Mouse (Mus musculus) neural tube, embryonic 15.5 days (tissue): ENCODE results near the gene Vtn. TPM values are rescaled to one million over a fixed set of nuclear protein-coding genes. Genes with fewer than 3 reads are reported as not detected.
A peak's percentile ranks its signal among the peaks of the same experiment; 100 is the strongest.

Experiments used
- ATAC-seq: fragments of 200-750 bp; cut with Nextera tagmentation; 2 replicates; pipeline ENCODE4 v1.8.0; 2017; ENCODE audit warnings: mild to moderate bottlenecking, moderate TSS enrichment, moderate library complexity; ENCODE audit not compliant: low FRiP score
- H3K27ac ChIP-seq: fragments of 300-500 bp; sonication (generic); replicated peaks from 2 replicates; pipeline ENCODE4 v1.5.1; 2015; ENCODE audit warnings: mild to moderate bottlenecking, inconsistent platforms
- H3K27me3 ChIP-seq: fragments of 300-500 bp; sonication (generic); replicated peaks from 2 replicates; pipeline ENCODE4 v1.6.1; 2015; ENCODE audit warnings: inconsistent platforms
- H3K36me3 ChIP-seq: fragments of 300-500 bp; sonication (generic); 2 replicates; pipeline ENCODE4 v1.6.1; 2015; ENCODE audit warnings: inconsistent platforms
- H3K4me1 ChIP-seq: fragments of 300-500 bp; sonication (generic); 2 replicates; pipeline ENCODE4 v1.6.1; 2015; ENCODE audit warnings: inconsistent platforms
- H3K4me2 ChIP-seq: fragments of 300-500 bp; sonication (generic); 2 replicates; pipeline ENCODE4 v1.6.1; 2015; ENCODE audit warnings: inconsistent platforms, mild to moderate bottlenecking, moderate library complexity
- H3K4me3 ChIP-seq: fragments of 300-500 bp; sonication (generic); replicated peaks from 2 replicates; pipeline ENCODE4 v1.5.1; 2015; ENCODE audit warnings: mild to moderate bottlenecking, inconsistent platforms
- H3K9ac ChIP-seq: fragments of 300-500 bp; sonication (generic); replicated peaks from 2 replicates; pipeline ENCODE4 v1.6.1; 2015; ENCODE audit warnings: mild to moderate bottlenecking, inconsistent platforms
- H3K9me3 ChIP-seq: fragments of 300-500 bp; sonication (generic); replicated peaks from 2 replicates; pipeline ENCODE4 v1.6.1; 2016; ENCODE audit warnings: inconsistent platforms
- WGBS: fragments of 180-500 bp; shearing (Covaris S2); methylation state at CpG from one replicate; pipeline ENCODE4 v1.1.7; 2015; ENCODE audit warnings: mixed read lengths; 5-methylcytosine and 5-hydroxymethylcytosine counted together
- polyA plus RNA-seq: library from polyadenylated mRNA; unstranded; fragments of >200 nt; fragmentation: Nextera tagmentation; extraction: Ambion mirVana; gene quantifications from 2 replicates; pipeline ENCODE4 v1.2.1, GENCODE M21; 2015

Vtn gene
- polyA plus RNA-seq, 1 experiment from 2014 or later: 156 TPM

DNA sequence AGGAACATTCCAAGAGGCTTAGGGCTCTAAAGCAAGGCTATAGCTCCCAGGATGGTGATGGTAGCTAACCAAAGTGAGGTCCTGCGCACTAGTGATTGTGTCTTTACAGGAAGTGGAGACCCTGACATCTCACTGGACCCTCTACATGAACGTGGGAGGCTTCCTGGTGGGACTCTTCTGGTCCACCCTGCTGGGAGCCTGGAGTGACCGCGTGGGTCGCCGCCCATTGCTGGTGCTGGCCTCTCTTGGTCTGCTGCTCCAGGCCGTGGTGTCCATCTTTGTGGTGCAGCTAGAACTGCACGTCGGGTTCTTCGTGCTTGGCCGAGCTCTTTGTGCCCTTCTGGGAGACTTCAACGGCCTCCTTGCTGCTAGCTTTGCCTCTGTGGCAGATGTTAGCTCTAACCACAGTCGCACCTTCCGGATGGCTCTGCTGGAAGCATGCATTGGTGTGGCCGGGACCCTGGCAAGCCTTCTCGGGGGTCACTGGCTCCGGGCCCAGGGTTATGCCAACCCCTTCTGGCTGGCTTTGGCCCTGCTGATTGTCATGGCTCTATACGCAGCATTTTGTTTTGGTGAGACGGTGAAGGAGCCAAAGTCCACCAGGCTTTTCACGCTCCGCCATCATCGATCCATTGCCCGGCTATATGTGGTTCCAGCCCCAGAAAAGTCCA lies 32.5 kb upstream of the Vtn start:
- ATAC-seq: peak; percentile 19; the same call in 1 of the 2 replicates
- 52% methylated on average over 23 of the region's 23 CpGs for WGBS
- H3K4me2 ChIP-seq: peak overlapping the region; percentile 89

DNA sequence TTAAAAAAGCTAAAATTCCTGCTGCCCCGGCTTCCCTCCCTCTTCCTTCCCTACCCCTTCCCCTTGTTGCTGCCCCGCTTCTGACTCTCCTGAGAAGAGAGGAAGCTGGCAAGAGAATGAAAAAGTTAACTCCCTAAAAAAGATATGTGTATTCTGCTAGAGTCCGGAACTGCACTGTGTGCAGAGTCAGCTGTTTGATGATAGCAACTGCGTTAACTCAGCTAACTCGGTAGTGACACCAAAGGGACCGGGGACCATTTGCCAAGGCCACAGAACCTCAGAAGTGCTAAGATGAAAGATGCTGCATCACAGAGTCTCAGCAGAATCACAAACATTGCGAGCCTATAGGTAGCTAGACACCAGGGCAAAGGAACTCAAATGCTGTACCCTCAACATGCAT lies 31.4 kb upstream of the Vtn start:
- no peak for ATAC-seq
- no peak overlapping the region for H3K4me3 ChIP-seq
- H3K27me3 ChIP-seq: no peaks in the 10 kb centered on the region
- H3K27ac ChIP-seq: no peak overlapping the region
- H3K9me3 ChIP-seq: no peaks in the 10 kb centered on the region
- no peak overlapping the region for H3K9ac ChIP-seq
- peaks cover 18% of the 10 kb centered on the region for H3K4me1 ChIP-seq
- H3K36me3 ChIP-seq: 0 out of 2 replicates have a peak, but pooled peaks cover 7% of the 10 kb centered on the region
- WGBS: 85% methylated on average over 7 of the region's 7 CpGs
- no peak overlapping the region for H3K4me2 ChIP-seq

More for the DNA sequence above, 32.5 kb upstream of the Vtn start:
- Histone ChIP-seq H3K27me3 (no peaks in the 10 kb centered on the region), H3K27ac (peak overlapping the region; percentile 95), H3K9ac (peak overlapping the region; percentile 83), H3K4me3 (peak overlapping the region; percentile 73), H3K9me3 (no peaks in the 10 kb centered on the region; the same call in 1 of the 2 replicates), H3K4me1 (peaks cover 18% of the 10 kb centered on the region), H3K36me3 (0 out of 2 replicates have a peak, but pooled peaks cover under 1% of the 10 kb centered on the region)

- Histone ChIP-seq H3K4me1 (peaks cover 18% of the 10 kb centered on the region), H3K9ac (no peak overlapping the region), H3K9me3 (no peaks in the 10 kb centered on the region), H3K4me2 (no peak overlapping the region), H3K36me3 (peaks cover 11% of the 10 kb centered on the region; the same call in 1 of the 2 replicates), H3K4me3 (no peak overlapping the region), H3K27me3 (no peaks in the 10 kb centered on the region), H3K27ac (no peak overlapping the region)
- WGBS: 71% methylated on average over 3 of the region's 3 CpGs
- no peak for ATAC-seq
These were observed 31.0 kb upstream of the Vtn start for GRCm38 (mm10) chr11:78467932-78468331.

DNA sequence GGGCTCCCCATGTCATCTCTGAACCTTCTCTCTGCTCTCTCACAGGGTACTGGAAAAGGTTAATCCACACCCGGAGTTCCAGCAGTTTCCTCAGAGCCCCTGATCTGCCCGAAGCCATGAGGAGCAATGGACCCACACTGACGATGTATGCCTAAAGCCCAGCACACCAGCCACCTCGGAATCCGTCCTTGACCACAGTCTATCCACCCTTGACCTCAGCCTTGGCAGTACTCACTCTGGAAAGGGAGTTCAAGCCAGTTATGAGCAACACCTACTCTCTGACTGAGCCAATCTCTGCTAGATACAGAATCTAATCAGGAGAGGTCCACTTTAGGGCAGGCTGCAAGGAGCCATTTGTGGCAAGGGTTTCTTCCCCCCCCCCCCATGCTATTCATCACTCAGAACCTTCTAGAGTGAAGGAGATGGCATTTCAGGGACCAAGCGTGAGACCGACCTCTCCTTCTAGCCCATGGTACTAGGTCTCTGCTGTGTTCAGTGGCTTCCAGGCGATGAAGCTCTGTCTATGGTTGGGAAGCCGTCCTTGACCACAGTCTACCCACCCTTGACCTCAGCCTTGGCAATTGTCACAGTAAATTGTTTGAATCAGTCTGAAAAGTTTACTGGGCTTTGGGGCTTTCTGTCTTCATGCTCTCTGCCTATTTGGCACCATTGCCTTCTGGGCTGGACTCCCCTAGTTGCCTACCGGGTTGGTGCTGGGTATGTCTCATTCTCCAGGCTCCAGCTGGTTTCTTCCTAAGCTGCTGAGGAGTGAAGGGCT lies 27.4 kb upstream of the Vtn start:
- Histone ChIP-seq H3K4me1 (peaks cover 6% of the 10 kb centered on the region), H3K4me3 (no peak overlapping the region), H3K36me3 (peaks cover 34% of the 10 kb centered on the region), H3K9me3 (no peaks in the 10 kb centered on the region), H3K9ac (no peak overlapping the region), H3K27ac (no peak overlapping the region), H3K4me2 (no peak overlapping the region), H3K27me3 (no peaks in the 10 kb centered on the region)
- ATAC-seq: no peak
- WGBS: 93% methylated on average over 10 of the region's 10 CpGs

DNA sequence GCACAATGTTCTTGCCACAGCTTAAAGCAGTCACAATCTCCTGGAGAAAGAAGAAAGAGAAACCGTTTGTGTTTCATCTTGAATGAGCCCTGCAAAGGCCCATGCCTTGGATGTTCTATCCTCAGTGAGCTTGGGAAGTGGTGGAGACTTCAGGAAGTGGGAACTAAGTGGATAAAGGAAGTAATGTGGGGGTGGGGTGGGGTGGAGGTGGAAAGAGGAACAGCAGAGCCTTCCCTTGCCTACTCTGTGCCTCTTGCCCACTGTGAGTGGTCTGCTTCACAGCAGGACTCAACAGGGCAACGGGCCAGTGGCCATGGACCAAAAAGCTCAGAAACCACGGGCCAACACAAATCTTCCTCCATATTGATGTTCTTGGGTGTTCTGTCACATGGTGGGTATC lies 23.6 kb upstream of the Vtn start:
- no peaks in the 10 kb centered on the region for H3K9me3 ChIP-seq
- H3K4me2 ChIP-seq: no peak overlapping the region
- no peaks in the 10 kb centered on the region for H3K4me1 ChIP-seq
- peaks cover 52% of the 10 kb centered on the region for H3K36me3 ChIP-seq
- no peak overlapping the region for H3K27ac ChIP-seq
- H3K4me3 ChIP-seq: no peak overlapping the region
- H3K9ac ChIP-seq: no peak overlapping the region
- no peaks in the 10 kb centered on the region for H3K27me3 ChIP-seq
- no peak for ATAC-seq
- WGBS: 69% methylated on average over 3 of the region's 3 CpGs

GRCm38 (mm10) chr11:78483639-78484038 lies 15.3 kb upstream of the Vtn start:
- H3K9me3 ChIP-seq: no peaks in the 10 kb centered on the region
- peaks cover 13% of the 10 kb centered on the region for H3K27me3 ChIP-seq
- no peaks in the 10 kb centered on the region for H3K4me1 ChIP-seq
- ATAC-seq: no peak
- H3K27ac ChIP-seq: no peak overlapping the region
- no peak overlapping the region for H3K4me3 ChIP-seq
- 64% methylated on average over 7 of the region's 7 CpGs for WGBS
- no peak overlapping the region for H3K4me2 ChIP-seq
- peaks cover 71% of the 10 kb centered on the region for H3K36me3 ChIP-seq
- no peak overlapping the region for H3K9ac ChIP-seq

DNA sequence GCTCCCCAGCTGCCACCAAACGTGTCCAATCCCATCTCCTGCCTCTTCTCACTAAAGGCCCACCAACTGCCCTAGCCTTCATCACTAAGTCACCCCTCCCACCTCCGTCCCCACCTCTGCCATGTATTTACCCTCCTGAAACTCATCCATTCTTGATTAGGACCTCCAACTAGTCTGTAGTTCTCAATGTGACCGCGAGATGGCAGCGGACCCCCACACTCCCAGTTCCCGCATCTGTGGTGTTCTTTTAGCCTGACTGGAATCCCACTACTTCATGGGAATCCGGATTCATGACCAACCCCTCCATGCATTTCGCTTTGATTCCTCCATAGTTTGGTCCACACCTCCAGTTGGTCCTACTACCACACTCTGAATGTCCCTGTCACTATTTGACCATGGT lies 10.7 kb upstream of the Vtn start:
- Histone ChIP-seq H3K9ac (no peak overlapping the region), H3K4me3 (no peak overlapping the region), H3K27ac (no peak overlapping the region), H3K4me2 (no peak overlapping the region), H3K9me3 (no peaks in the 10 kb centered on the region), H3K36me3 (peaks cover 32% of the 10 kb centered on the region), H3K4me1 (peaks cover 11% of the 10 kb centered on the region), H3K27me3 (peaks cover 31% of the 10 kb centered on the region)
- 8% methylated on average over 8 of the region's 8 CpGs for WGBS
- no peak for ATAC-seq

DNA sequence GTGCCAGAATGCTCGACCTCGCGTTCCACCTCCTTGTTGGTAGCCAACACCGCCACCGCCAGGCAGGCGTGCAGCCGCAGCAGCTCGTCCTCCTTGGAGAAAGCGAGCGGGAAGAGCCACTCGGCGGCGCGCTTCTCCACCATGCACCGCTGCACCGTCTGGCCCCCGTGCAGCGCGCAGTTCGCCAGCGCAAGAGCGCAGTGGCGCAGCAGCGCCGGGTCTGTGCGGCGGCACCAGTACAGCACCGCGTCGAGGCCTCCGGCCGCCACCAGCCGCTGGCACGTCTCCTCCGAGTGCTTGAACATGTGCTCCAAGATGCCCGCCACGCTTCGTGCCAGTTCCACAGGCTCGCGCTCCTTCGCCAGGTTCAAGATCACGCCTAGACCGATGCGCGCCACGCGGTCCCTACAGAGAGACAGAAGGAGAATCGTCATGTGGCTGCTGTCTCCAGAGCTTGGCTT lies 8.1 kb upstream of the Vtn start:
- peaks cover 30% of the 10 kb centered on the region for H3K4me1 ChIP-seq
- peak; percentile 75 for ATAC-seq
- H3K9me3 ChIP-seq: no peaks in the 10 kb centered on the region
- H3K4me3 ChIP-seq: peak overlapping the region; percentile 30
- H3K27ac ChIP-seq: peak overlapping the region; percentile 28; the same call in 1 of the 2 replicates
- peak overlapping the region; percentile 41 for H3K9ac ChIP-seq
- peaks cover 31% of the 10 kb centered on the region for H3K27me3 ChIP-seq
- peaks cover 16% of the 10 kb centered on the region for H3K36me3 ChIP-seq
- peak overlapping the region; percentile 56 for H3K4me2 ChIP-seq
- 8% methylated on average over 48 of the region's 48 CpGs for whole genome bisulfite sequencing

DNA sequence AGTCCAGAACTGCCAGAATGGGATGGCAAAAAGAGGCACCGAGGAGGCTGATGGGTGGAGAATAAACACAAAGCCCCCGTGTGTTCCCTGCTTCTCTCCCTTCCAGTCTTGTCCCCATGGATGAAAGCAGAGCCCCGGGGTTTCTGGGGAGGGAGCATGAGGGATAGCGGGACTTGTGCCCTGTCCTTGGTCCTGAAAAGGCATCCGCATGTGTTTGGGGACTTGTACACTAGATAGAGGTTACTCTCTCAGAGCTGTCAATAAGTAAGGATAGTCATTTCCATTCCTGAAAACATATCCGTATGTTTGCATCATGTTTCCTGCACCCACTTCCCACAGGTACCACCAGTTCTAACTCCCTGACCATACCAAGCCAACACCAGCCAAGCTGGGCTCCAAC lies 3.0 kb upstream of the Vtn start:
- peaks cover 42% of the 10 kb centered on the region for H3K4me1 ChIP-seq
- H3K27me3 ChIP-seq: peaks cover 22% of the 10 kb centered on the region
- peak overlapping the region; percentile 70 for H3K4me2 ChIP-seq
- WGBS: 9% methylated on average over 6 of the region's 6 CpGs
- H3K9ac ChIP-seq: peak overlapping the region; percentile 78
- H3K4me3 ChIP-seq: peak overlapping the region; percentile 68
- no peaks in the 10 kb centered on the region for H3K36me3 ChIP-seq
- no peak for ATAC-seq
- H3K27ac ChIP-seq: peak overlapping the region; percentile 92; the same call in 1 of the 2 replicates
- H3K9me3 ChIP-seq: no peaks in the 10 kb centered on the region

DNA sequence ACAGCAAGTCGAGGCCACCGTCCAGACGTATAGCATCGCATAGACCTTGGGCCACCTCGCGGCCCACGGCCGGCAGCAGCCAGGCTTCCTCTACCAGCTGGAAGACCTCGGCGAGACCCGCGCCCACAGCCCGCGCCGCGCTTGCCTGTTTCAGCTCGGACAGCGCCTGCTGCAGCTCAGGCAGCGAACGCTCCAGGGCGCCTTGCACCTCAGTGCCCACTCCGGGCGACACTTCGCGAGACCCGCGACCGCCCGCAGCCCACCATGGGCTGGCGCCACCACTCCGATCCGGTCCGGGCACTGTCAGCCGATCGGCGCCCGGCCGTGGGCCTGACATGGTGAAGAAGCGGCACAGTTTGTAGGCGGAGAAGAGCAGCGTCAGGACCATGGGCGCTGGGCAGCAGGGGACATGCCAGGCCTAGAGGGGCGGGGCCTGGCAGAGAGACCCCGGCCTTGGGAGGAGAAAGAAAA lies 1.8 kb upstream of the Vtn start:
- ATAC-seq: peak; percentile 76

DNA sequence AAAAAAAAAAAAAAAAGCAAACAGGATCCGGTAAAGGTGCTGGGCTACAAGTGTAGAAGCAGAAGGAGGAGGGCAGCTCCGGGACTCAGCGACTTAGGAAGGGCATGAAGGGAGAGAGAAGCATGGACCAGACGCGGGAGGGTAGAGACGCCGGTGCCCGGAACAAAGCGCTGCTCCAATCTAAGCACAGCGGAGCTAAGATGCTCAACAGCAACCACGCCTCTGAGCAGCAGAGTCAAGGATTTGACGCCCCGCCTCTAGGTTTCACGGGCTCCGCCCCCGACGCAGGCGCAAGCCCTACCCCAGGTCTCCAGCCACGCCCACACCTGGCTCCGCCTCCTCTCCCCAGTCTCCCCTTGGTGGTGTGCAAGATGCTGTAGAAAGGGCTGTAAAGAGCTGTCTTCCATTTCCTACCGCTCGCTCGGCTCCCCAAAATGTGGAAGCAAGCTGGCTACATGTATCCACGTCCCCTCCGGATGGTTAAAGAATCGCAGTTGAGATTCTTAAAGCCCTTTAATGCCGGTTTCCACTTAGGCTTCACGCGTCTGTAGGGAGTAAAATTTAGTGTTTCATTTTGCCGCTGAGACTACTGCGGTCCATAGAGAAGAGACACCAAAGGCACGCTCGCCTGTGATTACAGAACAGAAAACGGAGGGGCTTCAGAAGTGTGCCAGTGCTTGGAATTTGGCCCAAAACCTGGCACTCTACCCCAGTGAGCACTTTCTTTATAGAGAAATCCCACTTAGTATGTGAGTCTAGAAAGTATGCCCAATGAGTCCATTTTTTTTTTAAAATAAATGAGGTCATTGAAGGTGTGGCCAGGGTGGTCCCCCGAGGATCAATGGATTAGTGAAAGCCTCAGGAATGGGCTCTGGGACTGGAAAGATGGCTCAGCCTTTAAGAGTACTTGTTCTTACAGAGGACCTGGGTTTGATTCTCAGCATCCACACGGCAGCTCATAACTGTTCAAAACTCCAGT lies 1.1 kb upstream of the Vtn start, which contains the start of gene Sarm1:
Sarm1 (minus strand) TSS at position 211 of the 979 bp plus-strand sequence.
- WGBS: 3% methylated on average over 36 of the region's 36 CpGs
- H3K27me3 ChIP-seq: peaks cover 19% of the 10 kb centered on the region
- ATAC-seq: peak; percentile 97
- H3K4me1 ChIP-seq: peaks cover 39% of the 10 kb centered on the region
- H3K4me2 ChIP-seq: peak within 1 kb of the TSS; percentile 70
- no peaks in the 10 kb centered on the region for H3K36me3 ChIP-seq
- H3K9ac ChIP-seq: peak within 1 kb of the TSS; percentile 78
- peak within 1 kb of the TSS; percentile 92 for H3K27ac ChIP-seq
- peak within 1 kb of the TSS; percentile 68 for H3K4me3 ChIP-seq
- no peaks in the 10 kb centered on the region for H3K9me3 ChIP-seq

More for the DNA sequence above, 1.8 kb upstream of the Vtn start:
- peaks cover 19% of the 10 kb centered on the region for H3K27me3 ChIP-seq
- peak overlapping the region; percentile 78 for H3K9ac ChIP-seq
- H3K27ac ChIP-seq: peak overlapping the region; percentile 92
- under 1% methylated on average over 44 of the region's 44 CpGs for WGBS
- peaks cover 39% of the 10 kb centered on the region for H3K4me1 ChIP-seq
- H3K36me3 ChIP-seq: no peaks in the 10 kb centered on the region
- H3K4me2 ChIP-seq: peak overlapping the region; percentile 70
- peak overlapping the region; percentile 68 for H3K4me3 ChIP-seq
- no peaks in the 10 kb centered on the region for H3K9me3 ChIP-seq
